Mouse (Mus musculus): ENCODE measurements around the gene Stum.

The Stum gene

DNA sequence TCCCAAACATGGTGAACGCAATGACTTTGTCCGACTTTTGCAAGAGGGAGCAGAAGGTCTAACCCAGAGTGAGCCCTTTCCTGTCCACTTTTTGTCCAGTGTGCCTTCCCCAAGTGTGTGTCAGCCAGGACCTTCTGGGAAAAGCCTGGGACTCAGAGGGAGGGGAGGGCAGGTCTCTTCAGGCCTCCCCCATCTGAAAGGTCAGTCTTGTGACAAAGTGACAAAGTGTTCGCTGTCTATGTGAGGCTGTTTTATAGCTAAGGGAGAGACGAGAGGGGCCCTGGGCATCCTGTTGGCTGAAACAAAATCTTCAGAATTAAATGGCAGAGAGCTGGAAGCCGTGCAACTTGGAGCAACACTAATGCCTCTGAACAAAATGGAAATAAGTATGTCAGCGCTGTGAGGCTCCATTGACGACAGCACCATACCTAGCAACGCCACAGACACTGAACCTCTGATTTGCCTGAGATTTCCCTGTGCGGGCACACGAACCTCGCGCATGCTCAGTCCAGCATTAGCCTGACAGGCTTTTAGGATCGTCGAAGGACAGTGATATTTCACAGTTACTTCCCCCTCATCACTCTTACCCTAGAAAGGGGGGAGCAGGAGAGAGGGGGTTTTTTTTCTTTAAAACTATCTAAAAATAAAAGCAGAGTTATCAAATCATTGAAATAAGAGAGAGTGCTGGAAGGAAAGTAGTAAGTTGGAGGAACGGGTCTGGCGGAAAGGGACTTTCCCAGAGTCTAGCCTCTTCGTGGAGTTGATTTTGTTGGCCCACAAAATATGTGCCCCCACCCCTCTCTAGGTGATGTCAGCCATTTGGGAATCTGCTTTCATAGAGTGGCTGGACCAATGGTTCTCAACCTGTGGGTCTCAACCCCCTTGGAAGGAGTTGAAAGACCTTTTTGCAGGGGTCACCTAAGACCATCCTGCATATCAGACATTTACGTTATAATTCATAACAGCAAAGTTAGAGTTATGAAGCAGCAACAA, 75.3 kb downstream of the Stum start:
- ATAC-seq (ENCODE audit: insufficient number of reproducible peaks, low FRiP score, low TSS enrichment): no peak

DNA sequence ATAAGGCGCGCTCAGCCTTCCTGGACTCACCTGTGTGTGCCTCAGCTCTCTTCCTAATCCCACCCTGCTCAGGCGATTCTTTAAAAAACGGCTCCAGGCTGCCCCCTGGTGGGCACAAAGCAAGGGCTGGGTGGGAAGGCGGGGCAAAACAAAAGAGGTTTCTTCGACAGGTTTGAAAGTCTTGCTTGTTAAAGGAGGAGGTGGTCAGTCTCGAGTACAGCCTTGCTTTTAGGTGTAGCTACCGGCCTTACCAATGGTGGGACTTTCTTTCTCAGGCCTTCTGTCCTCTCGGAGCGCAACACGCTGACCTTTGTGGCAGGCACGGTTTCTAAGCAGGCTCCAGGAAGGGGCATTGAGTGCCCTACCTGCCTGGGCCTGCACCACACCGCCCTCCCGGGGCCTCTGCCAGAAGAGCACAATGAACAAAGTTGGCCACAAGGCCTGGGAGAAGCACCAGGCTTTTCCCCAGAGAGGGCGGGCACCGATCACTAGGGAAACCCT, 76.1 kb downstream of the Stum start:
- ATAC-seq (ENCODE audit: insufficient number of reproducible peaks, low FRiP score, low TSS enrichment): peak; percentile 65; the same call in 1 of the 2 replicates

DNA sequence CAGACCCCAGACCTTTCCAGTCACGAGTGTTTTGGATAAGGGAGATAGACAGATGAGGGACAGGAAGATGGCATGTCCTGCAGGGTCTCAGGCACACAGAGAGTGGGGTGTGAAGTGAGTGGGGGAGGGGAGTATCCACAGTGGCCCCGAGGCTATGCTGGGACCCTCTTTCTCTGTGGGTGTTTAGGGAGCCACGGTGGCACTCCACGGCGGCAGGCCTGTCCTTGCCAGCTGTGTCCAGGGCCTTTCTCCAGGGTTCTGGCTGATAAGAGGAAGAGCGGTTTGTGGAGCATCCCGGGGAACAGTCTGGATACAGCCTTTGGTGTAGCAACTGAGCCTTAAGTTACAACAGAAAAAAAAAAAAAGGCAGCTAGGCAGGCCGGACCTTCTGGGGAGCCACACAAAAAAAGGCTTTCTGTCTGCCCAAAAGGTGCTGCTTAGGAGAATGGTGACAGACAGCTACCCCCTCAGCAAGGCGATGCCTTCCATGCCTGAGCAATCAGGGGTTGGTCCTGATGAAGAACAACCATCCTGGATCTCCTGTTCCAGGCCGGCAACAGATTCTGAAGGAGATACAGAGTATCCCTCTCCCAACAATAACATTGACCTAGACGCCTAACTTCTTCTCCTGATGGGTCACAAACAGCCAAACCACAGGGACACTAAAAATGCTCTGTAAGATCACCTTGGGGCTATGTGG, 76.8 kb downstream of the Stum start:
- no peak for ATAC-seq (ENCODE audit: insufficient number of reproducible peaks, low FRiP score, low TSS enrichment)

DNA sequence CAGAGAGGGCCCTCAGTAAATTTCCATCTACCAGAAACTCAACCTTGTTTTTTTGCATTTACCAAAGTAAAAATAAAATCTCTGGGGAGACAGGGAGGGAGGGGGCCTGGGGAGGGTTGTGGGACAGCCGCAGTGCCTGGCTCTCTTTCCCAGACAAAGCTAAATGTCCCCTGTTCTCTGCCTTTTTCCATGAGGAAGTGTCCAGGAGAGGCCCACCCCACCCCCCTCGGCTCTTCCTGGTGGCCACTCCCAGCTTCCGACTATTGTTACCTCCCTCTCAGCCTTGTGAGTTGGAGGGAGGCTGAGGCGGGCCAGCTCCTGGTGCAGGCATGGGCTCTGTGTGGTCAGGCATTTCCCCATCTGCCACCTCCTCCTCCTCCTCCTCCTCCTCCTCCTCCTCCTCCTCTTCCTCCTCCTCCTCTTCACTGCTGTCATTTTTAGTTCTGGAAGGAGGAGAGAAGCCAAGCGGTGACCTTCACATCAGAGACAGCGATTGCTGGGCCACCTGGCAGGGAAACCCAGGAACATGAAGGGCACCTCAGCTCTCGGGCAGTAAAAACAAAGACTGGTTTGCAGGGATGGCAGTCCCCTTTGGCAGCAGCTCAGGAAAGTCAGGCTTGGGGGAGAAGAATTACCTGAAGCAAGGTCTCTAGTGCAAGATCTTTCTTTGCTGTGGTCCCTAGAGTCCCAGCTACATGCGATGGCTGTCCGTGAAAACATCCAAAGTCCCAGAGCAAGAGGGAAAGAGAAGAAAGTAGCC, 77.5 kb downstream of the Stum start:
- ATAC-seq (ENCODE audit: insufficient number of reproducible peaks, low FRiP score, low TSS enrichment): no peak

DNA sequence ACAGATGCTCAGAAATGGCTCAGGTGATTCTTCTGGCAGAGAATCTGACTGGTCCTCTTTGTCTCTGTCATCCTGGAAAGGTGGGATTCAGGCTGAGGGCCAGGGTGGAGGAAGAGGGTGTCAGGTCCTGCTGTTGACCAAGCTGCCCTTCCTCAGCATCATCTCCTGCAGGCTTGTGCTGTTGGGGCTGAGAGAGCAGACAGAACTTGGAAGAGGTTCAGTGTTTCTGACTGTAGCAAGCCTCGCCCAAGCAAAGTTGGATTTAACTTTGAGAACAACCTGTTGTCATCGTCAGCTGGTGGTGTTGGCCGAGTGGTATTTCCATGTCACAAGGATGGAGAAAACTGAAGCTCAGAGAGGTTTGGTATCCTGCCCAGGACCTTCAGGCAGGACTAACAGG, 78.6 kb downstream of the Stum start:
- no peak for ATAC-seq (ENCODE audit: insufficient number of reproducible peaks, low FRiP score, low TSS enrichment)

DNA sequence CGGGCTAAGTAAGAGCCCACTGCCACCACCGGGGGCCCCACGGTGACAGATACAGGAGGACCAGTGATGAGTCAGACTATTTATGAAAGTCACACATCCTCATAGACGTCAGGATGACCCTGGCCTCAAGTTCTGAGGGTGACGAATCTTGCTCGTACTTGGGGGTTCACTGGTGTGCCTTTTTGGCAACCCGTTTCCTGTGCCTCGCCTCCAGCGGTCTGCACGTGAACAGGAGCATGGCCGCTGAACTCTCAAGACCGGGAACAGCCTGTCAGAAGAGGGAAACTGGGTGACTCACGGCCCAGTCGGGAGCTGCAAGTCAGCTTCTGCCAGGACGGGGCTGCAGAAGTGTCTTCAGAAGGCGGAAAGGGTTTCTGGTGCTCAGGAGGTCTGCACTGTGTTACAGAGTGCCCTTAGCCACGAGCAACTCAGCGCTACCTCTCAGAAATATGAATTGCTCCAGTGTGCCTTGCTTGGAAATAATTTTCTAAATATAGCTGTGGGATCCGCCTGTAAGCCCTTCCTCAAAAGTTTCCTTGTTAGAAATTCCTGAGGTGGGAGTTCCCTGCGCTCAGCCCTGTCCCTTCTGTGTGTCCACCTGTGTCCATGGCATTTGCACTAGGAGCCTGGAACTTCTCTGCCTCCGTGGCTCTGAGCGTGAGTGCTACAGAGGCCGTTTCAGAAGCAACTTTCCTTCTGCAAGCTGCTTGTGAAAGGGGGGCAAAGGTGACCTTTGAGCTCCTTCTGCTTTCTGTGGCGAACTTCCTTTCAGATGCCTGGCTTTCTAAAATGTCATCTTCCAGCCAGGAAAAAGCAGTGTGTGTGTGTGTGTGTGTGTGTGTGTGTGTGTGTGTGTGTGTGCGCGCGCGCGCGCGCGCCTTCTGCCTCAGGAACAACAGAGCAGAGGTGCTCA, 79.4 kb downstream of the Stum start:
- no peak for ATAC-seq (ENCODE audit: insufficient number of reproducible peaks, low FRiP score, low TSS enrichment)

DNA sequence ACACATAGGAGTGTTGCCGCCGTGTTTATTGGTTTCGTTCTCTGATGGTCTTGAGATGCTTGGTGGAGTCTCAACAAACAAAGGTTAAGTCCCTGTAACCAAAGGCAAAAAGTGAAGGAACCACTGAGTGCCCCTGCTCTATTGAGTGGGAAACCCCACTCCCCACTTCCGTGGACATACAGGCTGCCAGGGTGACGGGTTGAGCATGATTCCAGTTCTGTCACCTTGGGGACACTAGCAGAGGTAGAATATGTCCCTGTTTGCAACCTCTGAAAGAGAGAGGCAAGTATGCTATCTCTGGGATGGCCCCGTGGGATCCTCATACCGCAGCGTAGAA, 80.0 kb downstream of the Stum start:
- no peak for ATAC-seq (ENCODE audit: insufficient number of reproducible peaks, low FRiP score, low TSS enrichment)

DNA sequence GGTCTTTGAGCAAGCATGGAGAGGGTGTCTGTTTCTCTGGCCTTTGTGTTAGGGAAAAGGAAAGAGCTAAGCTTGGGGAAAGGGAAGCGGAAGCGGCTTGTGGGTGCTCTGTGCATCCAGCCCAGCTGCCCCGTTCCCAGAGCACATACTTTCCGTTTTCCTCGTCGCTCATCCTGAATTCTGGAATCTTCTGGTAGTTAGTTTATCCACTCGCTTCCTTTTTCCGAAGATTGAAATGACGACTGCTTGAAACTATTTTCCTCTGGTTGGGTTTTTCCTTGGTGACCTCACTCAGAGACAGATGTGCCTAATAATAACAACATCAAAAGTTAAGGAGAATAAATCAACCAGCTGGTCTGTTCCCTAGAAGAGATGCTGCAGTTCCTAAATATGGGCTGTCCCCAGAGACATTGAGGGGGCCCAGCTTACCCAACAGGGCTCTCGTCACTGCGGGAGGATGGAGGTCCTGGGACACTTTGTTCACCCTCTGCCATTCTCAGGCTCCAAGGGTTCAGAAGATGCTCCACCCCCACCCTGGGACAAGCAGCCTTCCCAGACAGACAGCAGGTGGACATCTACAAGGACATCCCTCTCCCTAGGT, 80.7 kb downstream of the Stum start:
- no peak for ATAC-seq (ENCODE audit: insufficient number of reproducible peaks, low FRiP score, low TSS enrichment)

DNA sequence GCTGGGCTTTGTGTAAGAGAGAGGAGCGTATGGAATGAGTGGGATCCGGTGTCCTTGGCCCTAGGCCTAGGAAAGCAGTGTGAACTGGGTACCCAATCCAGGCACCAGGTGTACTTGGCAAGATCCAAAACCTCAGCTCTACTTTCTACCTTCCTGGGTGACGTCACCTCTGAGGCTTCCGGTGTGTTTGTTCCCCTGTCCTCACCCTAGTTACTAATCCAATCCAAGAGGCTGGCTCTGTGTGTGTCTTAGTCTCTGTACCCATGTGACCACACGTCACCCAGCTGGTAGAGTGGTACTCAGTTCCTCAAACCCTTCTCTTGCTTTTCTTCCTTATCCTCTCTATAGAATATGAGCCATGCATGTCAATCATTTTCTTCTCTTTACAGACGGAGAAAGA, 81.6 kb downstream of the Stum start:
- ATAC-seq (ENCODE audit: insufficient number of reproducible peaks, low FRiP score, low TSS enrichment): no peak

DNA sequence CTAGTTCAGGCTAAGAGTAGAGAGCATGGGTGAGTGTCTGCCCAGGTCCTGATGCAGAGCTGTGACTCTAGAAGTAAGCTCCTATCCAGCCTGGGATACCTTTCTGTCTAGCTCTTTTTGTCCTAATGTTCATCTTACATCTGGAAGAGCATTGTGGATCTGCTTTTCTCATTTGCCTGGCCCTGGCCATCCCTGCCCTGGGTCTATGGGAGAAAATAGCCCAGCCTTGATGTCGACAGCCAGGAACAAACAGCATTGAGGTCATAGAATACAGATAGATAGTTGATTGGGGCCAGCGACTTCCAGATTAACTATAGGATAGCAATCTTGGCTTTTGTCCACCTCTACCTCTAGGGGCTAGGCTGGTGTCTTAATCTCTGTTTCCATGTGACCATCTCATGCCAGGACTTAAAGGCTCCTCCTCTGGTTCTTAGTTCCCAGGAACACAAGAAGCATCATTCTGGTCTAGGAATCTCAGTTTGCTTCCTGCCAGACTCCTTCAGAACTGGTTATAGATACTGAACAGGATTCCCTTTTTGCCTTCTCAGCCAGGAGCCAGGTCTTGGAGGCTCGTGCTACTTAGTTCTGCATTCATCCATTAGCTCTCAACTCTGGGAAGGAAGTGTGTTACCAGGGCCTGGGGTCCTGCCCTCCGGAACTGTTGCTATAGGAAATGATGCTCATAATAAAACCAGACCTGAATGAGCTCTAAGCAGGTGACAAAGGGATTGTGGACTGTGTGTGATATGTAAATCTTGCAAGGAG, 82.4 kb downstream of the Stum start:
- ATAC-seq (ENCODE audit: insufficient number of reproducible peaks, low FRiP score, low TSS enrichment): no peak

DNA sequence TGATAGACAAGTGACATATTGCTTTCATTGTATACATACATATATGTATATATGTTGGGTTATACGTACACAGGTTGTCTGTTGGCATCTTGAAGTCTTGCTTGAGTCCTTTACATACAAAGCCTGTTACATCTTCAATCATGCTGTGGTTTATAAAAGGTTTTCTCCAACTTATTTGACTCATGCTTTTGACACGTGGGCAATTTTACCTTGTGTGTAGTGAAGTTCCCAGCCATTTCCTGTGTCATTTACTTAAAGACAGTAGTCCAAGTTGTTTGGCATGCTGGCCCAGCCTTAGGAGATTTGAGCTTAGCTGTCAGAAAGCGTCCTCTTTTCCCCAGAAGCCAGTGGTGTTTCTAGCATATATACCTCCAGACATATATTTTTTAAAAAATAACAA, 84.9 kb downstream of the Stum start:
- ATAC-seq (ENCODE audit: insufficient number of reproducible peaks, low FRiP score, low TSS enrichment): no peak

DNA sequence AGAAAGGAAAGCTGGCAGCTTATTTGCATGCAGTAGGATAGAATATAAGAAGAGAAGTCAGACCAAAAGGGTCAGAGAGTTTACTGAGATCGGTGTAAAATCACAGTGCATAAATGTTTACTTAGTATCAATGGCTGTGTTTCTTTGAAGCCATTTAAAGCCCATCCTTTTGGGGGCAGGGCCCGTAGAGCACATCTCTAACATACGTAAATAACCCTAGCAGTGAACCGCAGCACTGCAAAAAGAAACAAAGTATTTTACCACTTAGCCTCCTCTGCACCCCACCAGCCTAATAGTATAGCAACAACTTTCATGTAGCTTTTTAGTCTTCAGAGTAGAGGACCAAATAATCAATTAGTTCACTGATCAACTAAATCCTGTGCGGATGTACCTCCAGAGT, 85.6 kb downstream of the Stum start:
- ATAC-seq (ENCODE audit: insufficient number of reproducible peaks, low FRiP score, low TSS enrichment): no peak

DNA sequence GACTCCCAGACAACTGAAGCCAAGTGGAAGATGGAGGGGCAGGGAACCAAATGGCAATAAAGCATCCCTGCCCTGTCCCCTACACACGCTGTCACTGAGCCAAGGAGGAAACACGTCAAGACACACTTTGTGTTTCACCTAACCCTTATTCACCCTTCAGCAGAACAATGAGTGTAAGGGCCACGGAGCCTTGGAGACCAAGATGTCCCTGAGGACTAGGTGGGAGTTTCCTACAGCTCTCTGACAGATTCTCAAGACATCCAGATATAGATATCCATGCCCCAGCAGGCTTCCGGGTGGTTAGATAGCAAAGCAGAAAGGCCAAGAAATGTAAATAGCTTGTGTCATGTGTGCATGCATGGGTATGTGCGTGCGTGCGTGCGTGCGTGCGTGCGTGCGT, 89.4 kb downstream of the Stum start:
- ATAC-seq (ENCODE audit: insufficient number of reproducible peaks, low FRiP score, low TSS enrichment): no peak

DNA sequence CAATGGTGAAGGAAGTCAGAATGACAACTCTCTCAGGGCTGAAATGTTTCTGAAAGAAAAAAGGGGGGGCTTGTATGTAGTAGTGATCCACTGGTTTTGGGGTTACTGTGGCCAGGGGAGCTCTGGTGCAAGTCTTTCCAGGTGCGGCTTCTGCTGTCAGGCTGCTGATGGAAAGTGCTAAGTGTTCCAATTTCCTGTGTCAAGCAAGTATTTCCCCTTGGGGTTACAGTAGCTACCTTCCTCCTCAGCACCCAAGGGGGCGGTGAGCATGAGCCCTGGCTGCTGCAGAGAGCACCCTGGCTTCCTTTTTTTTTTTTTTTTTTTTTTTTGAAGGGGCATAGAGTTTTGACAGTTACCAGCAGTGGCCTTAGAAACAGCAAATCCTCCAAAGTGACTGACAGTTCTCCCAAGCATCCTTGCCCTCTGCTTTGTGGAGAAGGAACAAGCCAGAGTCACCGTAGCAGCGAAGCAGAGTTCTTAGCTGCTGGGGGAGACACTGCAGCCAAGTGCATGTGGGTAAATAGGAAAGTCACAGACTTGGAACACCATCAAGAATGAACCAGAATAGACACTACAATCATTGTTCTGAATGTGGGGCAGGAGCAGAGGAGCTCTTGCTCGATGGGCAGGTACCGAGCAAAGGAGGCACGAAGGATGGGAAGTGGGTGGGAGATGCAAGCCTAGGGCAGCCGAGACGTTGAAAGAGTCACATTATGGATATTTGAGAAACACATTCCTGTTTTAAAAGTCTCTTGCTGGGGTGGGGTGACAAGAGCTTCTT, 90.1 kb downstream of the Stum start:
- no peak for ATAC-seq (ENCODE audit: insufficient number of reproducible peaks, low FRiP score, low TSS enrichment)

DNA sequence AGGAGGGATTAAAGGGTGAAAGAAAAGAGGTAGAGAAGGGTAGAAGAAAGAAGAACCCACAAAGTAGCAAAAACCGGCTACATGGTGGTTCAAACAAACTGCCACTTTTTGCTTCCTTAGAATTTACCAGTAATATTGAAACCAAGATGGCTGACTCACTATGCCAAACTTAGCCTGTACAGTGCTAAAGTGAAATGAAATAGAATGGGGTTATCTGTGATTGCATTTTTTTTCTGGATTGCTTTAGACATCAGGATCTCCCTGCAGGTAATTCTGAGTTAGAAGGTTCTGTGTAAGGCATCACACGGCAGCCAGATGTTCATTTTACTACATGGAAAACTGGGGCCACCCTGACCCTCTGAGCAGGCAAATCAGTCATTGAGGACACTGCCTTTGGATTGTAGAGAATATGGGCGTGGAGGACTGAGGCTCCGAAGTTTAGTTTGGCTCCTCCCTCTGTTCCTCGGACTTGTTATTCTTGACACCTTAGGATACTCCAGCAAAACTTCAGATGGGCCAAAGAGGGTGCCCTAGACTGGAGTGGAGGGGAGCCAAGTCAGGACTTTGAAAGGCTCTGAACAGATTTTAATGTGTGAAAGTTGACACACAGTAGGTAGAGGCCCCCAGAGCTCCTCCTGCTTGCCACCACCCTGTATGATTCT, 91.0 kb downstream of the Stum start:
- no peak for ATAC-seq (ENCODE audit: insufficient number of reproducible peaks, low FRiP score, low TSS enrichment)

DNA sequence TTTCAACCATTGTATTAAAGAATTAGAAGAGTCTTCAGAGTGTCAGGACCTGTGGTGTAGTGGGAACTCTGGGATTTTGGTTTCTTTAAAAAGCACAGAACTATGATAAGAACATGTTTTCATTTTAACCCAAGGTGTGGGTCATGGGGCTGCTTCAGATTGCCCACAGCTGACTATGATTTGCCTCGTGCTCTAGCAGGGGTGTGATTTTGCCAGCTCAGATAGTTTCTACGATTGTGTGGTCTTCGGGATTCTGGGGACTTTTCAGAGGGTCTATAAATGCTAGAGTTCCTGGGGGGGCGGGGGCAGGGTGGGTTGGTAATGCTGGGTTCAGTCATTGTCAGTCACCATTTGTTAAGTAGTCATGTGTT, 91.7 kb downstream of the Stum start:
- no peak for ATAC-seq (ENCODE audit: insufficient number of reproducible peaks, low FRiP score, low TSS enrichment)

DNA sequence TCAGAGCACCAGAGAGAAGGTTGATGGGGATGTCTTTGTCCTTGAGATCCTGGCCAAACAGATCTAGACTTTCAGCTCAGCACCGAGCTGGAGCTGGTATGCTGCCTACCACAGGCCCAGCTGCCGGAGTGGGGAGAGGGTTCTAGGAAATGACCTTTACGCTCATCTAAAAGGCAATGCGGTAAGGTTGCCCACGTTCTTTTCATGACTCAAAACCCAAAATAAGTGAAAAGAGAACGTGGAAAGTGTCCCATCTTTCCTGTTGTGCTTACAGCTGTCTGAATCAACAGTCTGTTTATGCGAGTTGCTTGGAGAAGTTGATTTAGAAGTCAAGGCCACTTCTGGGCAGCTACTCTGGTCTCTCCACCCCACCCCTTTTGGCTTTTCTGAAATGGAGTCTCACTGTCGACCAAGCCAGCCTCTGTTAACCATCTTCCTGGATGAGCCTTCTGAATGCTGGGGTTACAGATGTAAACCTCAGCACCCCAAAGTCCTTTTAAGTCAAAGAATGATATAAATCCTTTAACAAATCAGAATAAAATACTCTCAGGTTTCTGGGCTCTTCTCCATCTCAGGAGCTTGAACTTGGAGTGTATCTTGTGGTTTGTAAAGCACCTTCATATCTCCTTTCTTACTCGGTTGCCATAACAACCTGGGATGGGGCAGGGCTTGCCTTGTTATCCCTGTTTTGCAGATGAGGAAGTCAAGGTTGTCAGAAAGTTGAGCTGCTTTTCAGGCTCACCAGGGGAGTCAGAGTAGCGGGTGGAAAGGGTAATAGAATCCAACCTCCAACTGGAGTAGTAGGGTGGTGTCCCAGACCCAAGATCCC, 92.3 kb downstream of the Stum start:
- no peak for ATAC-seq (ENCODE audit: insufficient number of reproducible peaks, low FRiP score, low TSS enrichment)

Data from cerebellum, adult (tissue).